ENCODE assay signal across 8 mouse cellular contexts in the genomic region with DNA sequence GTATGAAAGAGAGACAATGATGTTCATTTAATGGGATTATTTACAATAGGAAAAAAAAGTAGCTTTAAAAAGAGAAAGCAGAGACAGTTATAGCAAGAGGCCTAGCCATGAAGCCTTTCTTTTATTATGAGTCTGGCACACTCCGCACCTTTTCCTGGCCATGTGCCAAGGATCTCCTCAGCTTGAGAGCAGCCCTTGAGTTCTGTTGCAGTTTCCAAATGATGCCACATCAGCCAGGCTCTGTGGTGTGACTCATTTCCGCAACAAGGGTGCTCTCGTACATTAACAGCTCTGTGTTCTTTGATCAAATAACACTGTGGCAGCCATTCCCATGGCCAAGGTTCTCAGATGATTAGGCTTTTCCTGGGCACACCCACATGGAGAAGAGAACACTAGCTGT.
DNase-seq lines count a peak whose midpoint lies in the region; ATAC-seq lines count a peak whose summit lies in the region.

No protein-coding gene starts in this region.

- no peaks in the 10 kb centered on the region for H3K36me3 ChIP-seq in liver, embryonic 11.5 days (ENCODE audit: control insufficient read depth, insufficient read depth, low read length)

- H3K4me2 ChIP-seq in liver, embryonic 11.5 days = no peak overlapping the region

- no peak overlapping the region for H3K9ac ChIP-seq in liver, embryonic 11.5 days (ENCODE audit: low read depth, low read length)

- H3K4me1 ChIP-seq in liver, embryonic 11.5 days (replicated peaks; ENCODE audit: control insufficient read depth, insufficient read depth, low read length) = no peaks in the 10 kb centered on the region

- H3K27me3 ChIP-seq in liver, embryonic 11.5 days (replicated peaks; ENCODE audit: control insufficient read depth, insufficient read depth, low read length) = no peaks in the 10 kb centered on the region

- peak; percentile 8 to 40 for DNase-seq in cerebellum, postnatal 25 days
- no peak for DNase-seq in cerebellum, adult 9-10 months
- DNase-seq in liver = peak; percentile 2
- DNase-seq in liver, embryonic 11.5 days (ENCODE audit: low spot score) = no peak
- peak; percentile 3 for DNase-seq in gonadal fat pad, adult 2 months (ENCODE audit: low read depth)
- peak; percentile 11 for DNase-seq in lung, postnatal 14 days
- DNase-seq in spleen, postnatal 10 days (ENCODE audit: low spot score in 2 of 2) = no peak
- no peak for DNase-seq in embryo, embryonic 9.5 days (ENCODE audit: extremely low spot score)

- no peaks in the 10 kb centered on the region for H3K9me3 ChIP-seq in liver, embryonic 11.5 days (ENCODE audit: control insufficient read depth, low read length)

- H3K27ac ChIP-seq in liver, embryonic 11.5 days (ENCODE audit: low read depth, low read length) = no peak overlapping the region

- 79% methylated on average over 3 of the region's 3 CpGs for WGBS in liver, embryonic 11.5 days

- no peak for ATAC-seq in liver, embryonic 11.5 days (replicated peaks; ENCODE audit: low FRiP score)

- no peak overlapping the region for H3K4me3 ChIP-seq in liver, embryonic 11.5 days (ENCODE audit: low read depth, low read length)

Comparison
In these comparisons a context has a peak if more than half of its experiments do, and no peak if none do; other contexts are left out.
1. DNase-seq: peak in cerebellum, postnatal 25 days (2 of 2), liver (single experiment), gonadal fat pad, adult 2 months (single experiment) and lung, postnatal 14 days (single experiment); none in cerebellum, adult 9-10 months (single experiment), liver, embryonic 11.5 days (single experiment), spleen, postnatal 10 days (0 of 2) and embryo, embryonic 9.5 days (single experiment).